Mouse (Mus musculus) spleen, postnatal 36 days (tissue): ENCODE measurements around the gene Slc6a20b.
"Not testable (repeated sequence)": the region's sequence is repeated elsewhere in the genome, so short reads cannot be mapped to it uniquely, and the experiment has no call there.

Experiments
- DNase-seq, 2 experiments: peaks; one replicate each; pipeline ENCODE4 v3.0.0; 2022; ENCODE audit warnings: low spot score in 2 of 2, mixed read lengths in 1 of 2

Slc6a20b gene

DNA sequence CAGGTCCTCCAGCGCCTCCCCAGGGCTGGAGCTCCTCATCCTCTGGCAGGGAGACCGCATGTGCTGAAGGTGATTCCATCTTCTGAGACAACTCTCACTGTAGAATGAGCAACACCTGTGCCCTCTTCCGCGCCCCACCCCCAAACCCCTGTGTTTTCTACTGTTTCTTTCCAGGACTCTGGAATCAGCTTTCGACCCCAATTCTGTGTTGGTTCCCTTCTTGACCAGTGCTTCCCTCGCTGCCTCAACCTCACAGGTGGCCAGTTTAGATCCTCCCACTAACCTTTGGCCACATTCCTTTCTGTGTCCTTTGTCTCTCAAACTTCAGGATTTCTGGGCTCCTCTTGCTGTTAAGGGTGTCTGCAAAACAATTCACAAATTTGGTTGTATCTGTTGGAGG lies at the start of gene Slc6a20b:
TSS of gene Slc6a20b (minus strand) at position 285 of the 400 bp plus-strand sequence.
- DNase-seq, result no peak

DNA sequence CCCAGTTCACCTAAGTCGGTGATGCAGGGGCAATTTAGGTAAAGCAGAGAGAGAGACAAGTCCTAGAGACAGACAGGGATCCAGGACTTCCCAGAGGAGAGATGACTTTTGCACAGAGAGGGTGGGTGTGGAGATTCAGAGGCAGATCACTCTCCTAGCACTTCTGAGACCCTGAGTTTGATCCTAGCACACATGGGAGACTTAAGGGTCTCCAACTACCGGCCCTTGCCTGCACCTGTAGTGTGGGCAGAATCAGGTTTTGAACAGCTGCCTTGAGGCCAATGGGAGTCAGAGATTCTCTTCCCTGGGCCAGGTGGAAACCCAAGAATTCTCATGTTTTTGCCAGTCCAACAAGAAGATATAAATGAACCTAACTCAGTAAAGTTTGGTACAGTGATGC lies 46.8 kb upstream of the Slc6a20b start:
- DNase-seq, result no peak

DNA sequence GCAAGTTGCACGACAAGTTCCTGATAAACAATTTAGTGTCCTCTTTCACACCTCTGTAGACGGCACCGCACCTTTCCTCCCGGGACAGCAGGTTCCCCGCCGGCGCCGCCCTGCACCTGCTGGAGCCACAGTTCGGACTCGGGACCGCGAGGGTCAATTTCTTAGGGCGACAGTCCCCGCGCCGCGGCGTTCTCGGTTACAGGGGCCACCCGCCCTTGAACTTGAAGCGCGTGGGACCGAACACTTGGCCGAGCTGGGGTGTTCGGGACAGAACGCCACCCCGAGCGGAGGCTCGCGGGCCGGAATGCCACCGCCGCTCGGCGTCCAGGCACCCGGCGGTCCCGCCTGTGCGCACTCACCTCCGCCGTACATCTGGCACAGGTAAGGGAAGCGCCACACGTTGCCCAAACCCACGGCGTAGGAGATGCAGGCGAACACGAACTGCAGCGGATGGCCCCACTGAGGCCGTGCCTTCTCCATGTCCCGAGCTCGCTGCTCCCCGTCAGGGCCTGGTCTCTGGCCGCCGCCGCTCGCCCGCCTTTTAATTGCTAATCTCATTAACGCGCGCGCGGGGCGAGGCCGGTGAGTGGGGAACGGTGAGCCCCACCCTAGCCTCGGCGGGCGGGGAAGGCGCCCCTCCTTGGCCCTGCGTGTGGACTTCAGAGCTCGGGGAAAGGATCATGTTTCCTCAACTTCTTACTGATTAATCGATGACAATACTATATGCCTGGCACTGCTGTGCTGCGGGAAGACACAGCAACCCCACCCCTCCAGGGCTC lies 46.2 kb upstream of the Slc6a20b start, which contains the start of the genes Ccr9 and Slc6a20a:
TSS of gene Ccr9 (plus strand) at position 113 of the 779 bp plus-strand sequence.
TSS of gene Slc6a20a (minus strand) at position 559 of the 779 bp plus-strand sequence.
- peak; percentile 43 to 71 for DNase-seq

DNA sequence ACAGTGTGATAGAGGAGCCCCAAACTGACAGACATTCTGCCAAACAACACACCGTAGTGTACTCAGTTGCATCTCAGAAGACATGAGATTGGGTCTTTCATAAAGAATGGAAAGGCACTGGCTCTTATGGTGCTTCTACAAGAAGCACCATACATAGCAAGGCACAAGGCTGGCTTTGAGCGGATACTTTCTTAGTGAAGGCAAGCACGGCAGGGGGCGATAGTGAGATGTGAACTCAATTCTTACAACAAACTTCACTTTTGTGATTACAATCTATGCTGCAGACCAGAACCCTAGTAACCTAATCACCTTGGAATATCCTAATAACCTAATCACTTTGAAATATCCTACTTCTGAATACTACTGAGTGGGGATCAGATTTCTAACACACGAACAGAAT lies 33.3 kb upstream of the Slc6a20b start:
- peak; percentile 29 to 41 for DNase-seq

DNA sequence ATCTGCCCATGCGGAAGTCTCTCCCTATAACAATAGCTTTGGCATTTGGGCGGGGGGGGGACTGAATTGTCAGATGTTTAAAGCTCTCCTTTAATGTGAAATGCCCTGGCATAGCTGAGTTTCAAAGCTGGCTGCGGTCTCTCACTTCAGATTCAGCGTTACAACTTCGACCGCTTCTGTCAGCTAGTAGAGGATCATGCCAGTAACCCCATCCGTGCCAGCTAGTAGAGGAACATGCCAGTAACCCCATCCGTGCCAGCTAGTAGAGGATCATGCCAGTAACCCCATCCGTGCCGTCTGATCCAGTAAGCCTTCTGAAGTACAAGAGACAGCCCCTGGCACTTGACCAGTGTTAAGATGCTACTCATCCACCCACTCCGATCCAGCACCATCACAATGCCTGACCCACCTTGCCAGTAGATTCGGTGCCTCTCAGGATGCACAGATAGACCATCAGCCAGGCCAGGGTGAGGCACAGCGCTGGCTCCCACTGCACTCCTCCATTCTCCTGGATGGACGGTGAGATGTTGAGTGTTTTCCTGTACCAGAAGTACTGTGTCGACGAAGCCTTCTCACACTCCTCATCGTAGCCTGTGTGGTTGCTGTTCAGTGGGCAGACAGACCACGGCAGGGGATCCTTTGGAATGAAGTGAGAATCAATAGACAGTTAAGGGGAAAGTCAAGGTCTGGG lies 27.8 kb upstream of the Slc6a20b start:
- DNase-seq, result not testable (repeated sequence)

DNA sequence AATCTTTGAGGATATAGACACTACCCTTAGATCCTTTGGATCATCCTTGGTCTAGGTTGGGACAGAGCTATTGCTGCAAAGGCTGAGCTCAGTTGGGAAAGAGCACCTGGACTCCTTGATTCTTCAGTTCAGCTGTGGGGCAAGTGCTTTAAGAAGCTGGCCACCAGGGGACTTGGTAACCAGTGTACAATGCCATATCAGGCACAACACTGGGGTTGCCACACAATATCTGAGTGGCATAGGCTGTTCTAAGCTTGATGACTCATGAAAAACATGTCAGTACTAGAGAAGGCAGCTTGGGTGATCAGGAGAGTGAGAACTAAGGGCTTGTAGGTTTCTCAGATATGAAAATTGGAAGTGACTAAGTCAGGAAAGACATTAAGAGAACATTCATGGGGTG lies 26.6 kb upstream of the Slc6a20b start:
- DNase-seq, result no peak

DNA sequence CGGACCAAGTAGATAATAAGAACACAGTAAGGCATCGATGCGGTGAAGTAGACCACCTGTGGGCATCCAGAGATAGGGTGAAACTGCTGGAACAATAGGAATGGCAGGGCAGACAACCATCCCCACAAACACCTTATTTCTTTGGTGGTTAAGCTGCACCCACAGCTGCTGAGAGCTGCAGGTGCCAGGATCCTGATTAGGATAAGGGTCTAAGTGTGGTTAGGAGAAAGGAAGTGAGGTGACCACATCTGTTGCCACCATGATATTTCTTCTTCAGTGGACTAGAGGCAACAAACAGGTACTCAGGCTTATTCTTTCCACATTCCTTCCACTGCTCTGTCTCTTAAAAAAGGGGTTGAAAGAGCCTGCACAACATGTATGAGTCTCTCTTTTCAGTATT lies 25.1 kb upstream of the Slc6a20b start:
- DNase-seq, result no peak

DNA sequence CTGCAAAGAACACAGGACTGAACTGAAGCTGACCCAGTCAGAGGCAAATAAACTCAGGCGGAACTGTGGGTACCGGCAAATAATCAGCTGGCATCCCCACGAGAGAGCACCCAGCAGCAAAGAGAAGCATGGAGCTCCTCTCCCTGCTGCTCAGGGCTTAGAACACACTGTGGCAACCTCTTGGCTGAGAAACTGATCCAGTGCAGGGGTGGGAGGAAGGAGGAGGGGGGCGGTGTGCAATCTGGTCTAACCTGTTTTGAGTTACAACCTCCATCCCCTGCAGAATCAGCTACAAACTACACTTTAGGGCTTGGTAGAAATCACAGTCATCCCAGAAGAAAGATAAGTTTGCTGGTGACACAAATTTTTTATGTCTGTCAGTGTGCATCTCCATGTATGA lies 19.0 kb upstream of the Slc6a20b start:
- no peak for DNase-seq

DNA sequence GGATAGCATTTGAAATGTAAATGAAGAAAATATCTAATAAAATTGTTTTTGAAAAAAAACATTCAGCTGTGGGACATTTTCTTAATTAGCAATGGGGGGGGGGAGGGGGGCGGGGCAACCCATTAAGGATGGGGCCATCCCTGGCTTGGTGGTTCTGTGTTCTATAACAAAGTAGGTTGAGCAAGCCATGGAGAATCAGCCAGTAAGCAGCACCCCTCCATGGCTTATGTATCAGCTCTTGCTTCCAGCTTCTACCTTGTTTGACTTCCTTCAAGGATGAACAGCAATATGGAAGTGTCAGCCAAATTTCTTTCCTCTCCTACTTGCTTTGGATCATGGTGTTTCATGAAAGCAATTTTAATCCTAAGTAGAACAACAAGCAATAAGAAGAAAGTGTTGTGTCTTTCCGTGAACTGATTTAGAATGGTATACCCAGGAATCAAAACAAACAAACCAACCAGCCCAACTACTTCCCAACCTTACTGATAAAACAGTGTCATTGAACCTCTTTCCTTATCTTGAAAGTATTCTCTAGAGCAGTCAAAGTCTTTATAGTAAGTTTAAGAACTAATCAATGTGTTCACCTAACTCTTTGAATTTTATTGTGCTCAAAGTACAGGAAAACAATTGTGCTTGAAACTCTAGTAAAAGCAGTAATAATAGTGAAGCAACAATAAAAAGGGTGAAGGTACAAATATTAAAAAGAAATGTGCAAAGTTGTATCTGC lies 17.6 kb upstream of the Slc6a20b start:
- no peak for DNase-seq

DNA sequence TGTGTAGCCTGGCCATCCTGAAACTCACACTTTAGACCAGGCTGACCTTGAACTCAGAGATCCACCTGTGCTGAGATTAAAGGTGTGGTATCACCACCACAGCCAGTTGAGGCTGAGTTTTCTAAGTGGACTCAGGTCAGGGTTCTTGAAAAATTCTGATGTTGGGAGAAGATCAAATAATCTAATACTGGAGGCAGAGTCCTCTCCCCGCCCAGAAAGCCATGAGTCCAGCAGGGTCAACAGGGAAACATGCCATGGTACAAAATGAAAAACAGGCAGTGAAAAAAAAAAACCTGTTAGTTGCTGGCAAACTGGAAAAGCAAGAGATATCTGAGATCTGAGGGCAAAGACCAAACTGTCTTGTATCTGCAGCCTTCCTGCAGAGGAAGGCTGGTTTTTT lies 7.7 kb upstream of the Slc6a20b start:
- no peak for DNase-seq

DNA sequence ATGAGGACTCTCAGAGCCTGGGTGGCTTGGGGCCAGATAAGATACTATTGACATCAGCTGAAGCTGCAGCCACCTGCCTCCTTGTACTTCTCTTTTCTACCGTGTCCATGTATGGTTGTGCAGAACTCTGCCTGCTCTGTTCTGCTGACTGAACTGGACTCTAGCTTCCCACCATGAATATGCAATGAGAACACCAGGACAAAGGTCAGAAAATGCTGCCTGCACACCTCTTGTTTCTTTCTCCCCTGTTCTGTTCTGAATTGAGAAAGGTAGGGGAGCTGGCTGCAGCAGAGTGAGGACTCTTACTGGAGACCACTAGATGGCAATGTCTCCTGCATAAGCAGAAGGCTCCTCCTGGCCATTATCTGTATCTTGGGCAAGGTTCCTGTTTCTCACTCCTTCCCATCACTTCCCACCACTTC lies 6.3 kb upstream of the Slc6a20b start:
- no peak for DNase-seq

DNA sequence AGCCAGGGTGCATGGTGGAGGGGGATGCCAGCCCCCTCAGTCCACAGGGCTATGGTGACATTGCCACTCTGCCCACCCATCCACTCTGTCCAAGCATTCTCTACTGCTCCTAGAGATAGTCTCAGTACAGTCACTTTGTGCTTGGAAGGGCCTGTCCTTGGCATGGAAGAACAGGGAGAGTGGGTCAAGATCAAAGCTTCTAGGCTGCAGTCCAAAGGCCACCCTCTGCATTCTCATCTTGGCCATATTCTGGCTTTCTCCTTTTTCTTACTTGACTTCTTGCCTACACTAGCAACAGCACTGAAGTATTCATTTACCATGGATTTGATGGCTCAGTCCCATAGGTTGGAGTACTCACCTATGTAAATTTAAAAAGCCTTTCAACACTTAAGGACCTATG lies 5.9 kb upstream of the Slc6a20b start:
- DNase-seq, result no peak

DNA sequence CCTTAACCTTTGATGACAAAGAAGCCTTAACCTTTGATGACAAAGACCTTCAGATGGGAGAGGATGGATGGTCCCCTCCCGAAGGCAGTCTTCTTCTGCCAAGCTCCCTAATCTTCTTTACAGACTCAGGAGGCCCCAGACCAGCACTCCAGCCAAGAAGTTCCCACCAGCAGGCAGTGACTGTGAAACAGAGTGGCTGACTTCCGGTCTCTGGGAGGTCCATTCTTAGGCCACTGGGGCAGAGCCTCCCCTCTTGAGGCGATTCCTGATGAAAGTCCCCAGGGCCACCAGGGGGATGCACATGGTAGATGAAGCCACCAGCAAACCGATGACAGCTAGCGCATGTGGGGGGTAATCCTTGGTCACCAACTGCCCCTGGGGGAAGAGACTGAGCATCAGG lies 4.4 kb upstream of the Slc6a20b start:
- no peak for DNase-seq

DNA sequence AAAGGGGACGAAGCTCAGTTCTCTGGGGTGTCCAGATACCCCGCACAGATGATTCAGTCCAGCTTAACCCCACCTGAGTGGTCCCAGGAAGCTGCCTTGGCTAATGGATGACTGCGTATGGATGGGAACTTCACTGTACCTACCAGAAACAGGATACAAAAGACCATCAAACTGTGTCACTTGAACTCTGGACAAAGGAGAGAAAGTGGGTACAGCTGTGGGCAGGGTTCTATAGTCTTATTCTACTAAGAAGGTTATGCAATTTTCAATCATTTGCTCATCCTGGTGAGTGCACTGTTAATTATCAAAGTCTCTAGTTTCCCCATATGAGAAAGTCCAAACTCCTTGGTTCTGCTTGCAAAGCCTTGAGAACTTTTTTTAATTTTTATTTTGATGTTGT lies 628 bp upstream of the Slc6a20b start:
- DNase-seq, result no peak

DNA sequence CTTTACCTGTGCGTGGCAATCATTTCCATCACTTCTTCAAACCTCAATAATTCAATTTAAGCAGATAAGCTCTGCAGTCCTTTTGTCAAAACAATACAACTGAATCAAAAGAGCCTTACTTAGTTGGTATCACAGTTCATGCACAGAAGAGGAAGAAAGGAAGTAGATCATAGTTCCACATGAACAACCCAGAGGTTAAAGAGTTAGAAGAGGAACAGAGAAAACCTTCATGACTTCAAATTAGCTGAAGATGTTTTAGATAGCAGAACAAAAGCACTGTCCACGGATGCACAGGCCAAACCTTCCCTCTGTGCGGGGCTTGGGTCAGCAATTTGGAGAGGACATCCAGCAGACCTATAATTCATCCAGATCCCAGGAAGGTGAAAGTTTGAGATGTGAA lies 699 bp downstream of the Slc6a20b start:
- peak in 1 of 2 experiments; percentile 26 for DNase-seq

DNA sequence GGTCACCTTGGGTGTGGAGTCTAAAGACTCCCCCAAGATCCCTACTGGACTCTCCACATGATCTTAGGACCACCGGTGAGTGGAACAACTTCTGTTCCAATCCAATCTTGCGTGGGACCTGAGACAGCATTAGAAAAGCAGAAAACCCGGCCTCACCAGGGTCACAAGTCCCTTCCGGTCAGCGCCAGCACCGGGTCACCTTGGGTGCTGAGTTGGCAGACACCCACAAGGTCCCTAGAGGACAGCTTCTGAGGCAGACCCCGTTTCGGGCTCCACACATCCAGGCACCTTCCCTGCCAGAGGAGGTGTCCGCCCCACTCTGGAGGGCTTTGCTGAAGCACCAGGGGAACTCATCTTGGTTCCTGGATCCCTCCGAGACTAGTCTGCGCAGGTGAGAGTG lies 6.5 kb downstream of the Slc6a20b start:
- no peak for DNase-seq

DNA sequence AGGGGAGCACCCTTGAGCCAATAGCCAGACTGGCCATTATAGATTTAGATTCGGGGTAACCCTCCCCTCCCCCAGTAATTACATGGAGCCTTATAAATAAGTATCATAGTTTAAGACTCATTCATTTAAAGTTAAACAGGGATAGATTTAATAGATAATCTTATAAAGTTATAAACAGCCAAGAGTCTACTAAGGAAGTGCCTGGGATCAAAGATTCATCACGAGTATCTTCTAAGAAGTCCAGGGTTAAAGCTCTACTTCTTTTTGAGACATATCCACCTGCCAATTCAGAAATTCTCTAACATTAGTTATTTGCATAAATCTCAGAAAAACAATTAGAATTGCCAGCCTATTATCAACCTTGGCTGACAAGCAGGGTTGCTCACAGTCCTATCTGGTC lies 7.6 kb downstream of the Slc6a20b start:
- DNase-seq, result no peak

DNA sequence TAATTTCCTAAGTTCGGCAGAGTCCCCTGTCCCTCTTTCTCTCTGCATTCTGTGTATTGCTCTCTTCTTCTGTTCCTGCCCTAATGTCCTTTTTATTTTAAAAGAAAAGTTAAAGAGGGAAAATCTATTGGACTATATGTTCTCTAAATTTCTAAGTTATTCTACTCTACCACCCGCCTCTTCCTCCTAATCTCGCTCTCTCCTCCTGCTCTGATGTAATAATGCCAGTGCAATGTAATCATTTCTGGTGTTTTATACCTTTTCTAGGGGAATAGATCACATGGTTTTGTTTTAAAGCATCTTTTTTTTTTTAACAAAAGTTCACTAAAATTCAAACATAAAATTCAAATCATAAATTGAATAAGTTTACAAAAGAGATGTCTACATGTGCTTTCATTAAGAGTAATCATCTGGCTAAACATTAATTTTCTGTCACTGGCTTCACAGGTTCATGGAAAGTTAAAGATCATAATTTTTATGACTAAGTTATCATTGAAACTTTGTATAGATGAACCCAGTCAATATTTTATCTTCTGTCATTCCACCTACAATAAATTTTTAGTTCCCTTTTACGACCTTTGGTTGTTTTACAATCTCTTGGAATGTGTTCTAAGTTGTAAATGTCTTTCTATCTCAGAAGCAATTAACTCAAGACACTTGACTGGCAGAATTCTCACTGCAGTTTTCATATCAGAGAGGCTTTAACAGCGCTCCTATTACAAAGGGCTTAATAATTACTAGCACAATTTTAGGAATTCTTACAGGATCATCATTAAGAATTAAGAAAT lies 11.9 kb downstream of the Slc6a20b start:
- DNase-seq, result no peak

DNA sequence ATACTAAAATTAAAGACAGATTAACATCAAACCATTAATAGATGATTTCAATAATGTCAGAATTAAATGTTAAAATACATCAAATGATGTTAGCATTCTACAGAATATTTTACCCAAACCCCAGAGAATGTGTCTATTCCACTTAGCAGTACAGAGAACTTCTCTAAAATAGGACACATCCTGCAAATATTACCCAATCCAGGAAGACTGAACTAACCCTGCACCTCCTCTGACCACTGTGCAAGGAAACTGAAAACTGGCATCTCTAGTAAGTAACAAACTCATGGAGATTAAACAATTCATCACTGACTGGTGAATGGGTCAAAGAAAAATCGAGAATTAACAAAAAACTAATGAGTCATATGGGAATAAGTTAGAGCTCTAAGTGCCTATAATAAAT lies 30.8 kb downstream of the Slc6a20b start:
- DNase-seq, result no peak

DNA sequence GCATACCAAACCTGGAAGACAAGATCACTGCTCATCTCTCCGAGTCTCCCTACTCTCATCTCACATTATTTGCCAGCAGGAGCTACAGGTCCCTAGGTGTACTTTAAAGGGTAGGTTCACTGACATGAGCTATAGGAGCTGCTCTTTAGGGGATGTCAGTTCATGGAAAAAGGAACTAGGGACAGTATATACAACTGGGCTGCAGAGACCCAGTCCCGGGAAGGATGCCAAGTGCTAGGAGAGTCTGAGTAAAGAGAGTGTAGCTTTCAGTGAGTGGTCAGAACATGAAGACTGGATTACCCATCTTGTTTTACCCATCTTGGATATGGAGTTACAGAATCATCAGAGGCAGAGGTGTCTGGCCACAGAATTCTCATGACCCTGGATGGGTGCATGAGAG lies 35.0 kb downstream of the Slc6a20b start:
- DNase-seq, result no peak

DNA sequence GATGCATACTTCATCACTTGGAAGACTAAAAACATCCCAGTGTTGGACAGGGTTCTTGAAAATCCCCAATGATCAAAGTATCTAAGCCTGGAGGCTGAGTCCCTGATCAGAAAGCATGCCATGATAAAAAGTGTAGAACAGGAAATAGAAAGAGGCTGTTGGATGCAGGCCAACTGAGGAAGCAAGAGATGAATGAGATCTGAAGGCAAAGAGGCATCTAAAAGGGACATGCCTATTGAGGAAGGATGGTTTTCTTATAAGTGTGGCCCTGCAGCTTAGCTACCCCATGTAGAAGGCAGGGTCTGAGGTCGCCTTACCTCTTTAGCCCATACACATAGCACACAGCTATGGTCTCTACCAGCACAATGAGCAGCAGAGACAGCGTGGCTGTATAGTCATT lies 35.5 kb downstream of the Slc6a20b start:
- no peak for DNase-seq

DNA sequence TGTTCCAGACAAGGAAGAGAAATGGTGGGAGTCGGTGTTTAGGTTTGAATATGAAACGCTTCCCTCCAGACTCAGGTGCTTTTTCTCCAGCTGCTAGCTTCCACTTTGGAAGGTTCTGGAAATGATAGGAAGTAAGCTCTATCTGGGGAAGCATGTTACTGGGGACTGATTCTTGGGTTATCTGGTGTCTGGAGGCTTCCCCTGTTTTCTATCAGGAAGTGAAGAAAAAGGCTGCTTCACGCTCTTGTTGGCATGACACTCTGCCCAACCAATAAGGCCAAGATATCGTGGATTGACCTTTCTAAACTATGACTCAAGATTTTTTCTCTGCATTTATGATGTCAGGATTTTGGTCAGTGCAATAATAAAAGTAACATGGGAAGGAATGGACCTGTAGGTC lies 37.2 kb downstream of the Slc6a20b start:
- no peak for DNase-seq
